Mouse (Mus musculus) heart, postnatal 0 days (tissue): ENCODE measurements at regions not wholly inside any gene's neighbourhood (a gene's known extent, or its start where the extent isn't known, plus 50 kb on each side); places are given as distances from the start of the nearest gene placed in this dataset.

ENCODE experiments used
- ATAC-seq: fragments of 200-750 bp; cut with Nextera tagmentation; 2 replicates; pipeline ENCODE4 v1.8.0; 2017; ENCODE audit warnings: low read depth, moderate number of reproducible peaks, moderate library complexity; ENCODE audit not compliant: insufficient read depth
- DNase-seq: peaks from one replicate; pipeline ENCODE4 v3.0.0-alpha.2; 2016; ENCODE audit warnings: low spot score
- H3K27ac ChIP-seq: fragments of 300-500 bp; sonication (generic); 2 replicates; pipeline ENCODE4 v1.5.1; 2014; ENCODE audit warnings: low read depth, mild to moderate bottlenecking
- H3K27me3 ChIP-seq: fragments of 300-500 bp; sonication (generic); 2 replicates; pipeline ENCODE4 v1.6.1; 2014; ENCODE audit warnings: low read length, mixed read lengths; ENCODE audit not compliant: control insufficient read depth, insufficient read depth
- H3K36me3 ChIP-seq: fragments of 300-500 bp; sonication (generic); replicated peaks from 2 replicates; pipeline ENCODE4 v1.6.1; 2014; ENCODE audit warnings: low read length, mixed read lengths; ENCODE audit not compliant: control insufficient read depth, insufficient read depth
- H3K4me1 ChIP-seq: fragments of 300-500 bp; sonication (generic); 2 replicates; pipeline ENCODE4 v1.6.1; 2014; ENCODE audit warnings: antibody characterized with exemption; ENCODE audit not compliant: control insufficient read depth, insufficient read depth
- H3K4me2 ChIP-seq: fragments of 300-500 bp; sonication (generic); 2 replicates; pipeline ENCODE4 v1.6.1; 2014; ENCODE audit warnings: low read depth, mild to moderate bottlenecking, low read length, moderate library complexity
- H3K4me3 ChIP-seq: fragments of 300-500 bp; sonication (generic); 2 replicates; pipeline ENCODE4 v1.5.1; 2014; ENCODE audit warnings: low read depth, low read length
- H3K9ac ChIP-seq: fragments of 300-500 bp; sonication (generic); replicated peaks from 2 replicates; pipeline ENCODE4 v1.6.1; 2014; ENCODE audit warnings: low read depth, low read length, mixed read lengths
- H3K9me3 ChIP-seq: fragments of 300-500 bp; sonication (generic); replicated peaks from 2 replicates; pipeline ENCODE4 v1.6.1; 2016; ENCODE audit warnings: low read length; ENCODE audit not compliant: control insufficient read depth
- CTCF ChIP-seq: IDR thresholded peaks from 2 replicates; pipeline ENCODE4 v1.5.1; 2016; ENCODE audit warnings: antibody characterized with exemption, control low read depth, low read depth
- EP300 ChIP-seq: IDR thresholded peaks from 2 replicates; pipeline ENCODE4 v1.6.1; 2016; ENCODE audit warnings: antibody characterized with exemption, low read depth
- WGBS: fragments of 180-500 bp; shearing (Covaris S2); extraction: QIAGEN DNeasy Blood & Tissue Kit; methylation state at CpG from one replicate; pipeline ENCODE4 v1.1.7; 2014; 5-methylcytosine and 5-hydroxymethylcytosine counted together

GRCm38 (mm10) chr7:136477135-136477534 lies 417.3 kb upstream of the Mgmt start:
- DNase-seq, result no peak
- Histone ChIP-seq H3K36me3 (no peaks in the 10 kb centered on the region), H3K4me2 (no peak overlapping the region), H3K27ac (no peak overlapping the region), H3K4me3 (no peak overlapping the region), H3K27me3 (0 out of 2 replicates have a peak, but pooled peaks cover 5% of the 10 kb centered on the region), H3K9me3 (no peaks in the 10 kb centered on the region), H3K4me1 (peaks cover 12% of the 10 kb centered on the region; the same call in 1 of the 2 replicates), H3K9ac (no peak overlapping the region)
- 86% methylated on average over 4 of the region's 4 CpGs for WGBS
- ATAC-seq, result no peak
- TF ChIP-seq EP300 (no peak), CTCF (no peak)

DNA sequence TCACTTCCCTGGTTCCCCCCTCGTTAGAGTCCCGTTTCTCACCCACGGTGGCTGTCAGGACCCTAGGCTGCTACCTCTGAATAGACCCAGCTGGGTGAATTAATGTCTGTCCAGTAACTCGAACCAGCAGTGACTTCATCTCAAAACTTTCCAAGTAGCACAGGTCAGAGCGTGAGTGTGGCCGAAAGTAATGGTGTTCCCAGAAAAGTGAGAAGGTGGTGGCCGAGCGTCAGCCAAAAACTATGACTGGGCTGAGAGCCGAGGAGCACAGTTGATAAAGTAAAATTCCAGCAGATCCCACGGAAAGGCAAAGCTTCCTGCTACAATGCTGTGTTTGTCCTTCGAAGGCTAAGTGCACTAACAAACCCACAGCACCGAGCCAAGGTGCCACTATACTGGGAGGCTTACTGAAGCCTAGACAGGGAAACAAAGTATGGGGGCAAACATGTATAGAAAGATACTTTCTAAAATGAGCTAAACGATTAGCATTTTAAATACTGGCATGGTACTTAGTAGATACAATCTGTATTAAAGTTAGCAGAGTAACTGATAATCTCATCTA lies 413.7 kb upstream of the Mgmt start:
- H3K9ac ChIP-seq, result no peak overlapping the region
- DNase-seq (no peak), ATAC-seq (peak; percentile 64)
- H3K4me3 ChIP-seq, result no peak overlapping the region
- H3K4me2 ChIP-seq, result no peak overlapping the region
- no peaks in the 10 kb centered on the region for H3K9me3 ChIP-seq
- 0 out of 2 replicates have a peak overlapping the region, but pooled peaks have one; percentile 11 for H3K27ac ChIP-seq
- H3K36me3 ChIP-seq, result no peaks in the 10 kb centered on the region
- 31% methylated on average over 13 of the region's 13 CpGs for WGBS
- peaks cover 6% of the 10 kb centered on the region; the same call in 1 of the 2 replicates for H3K27me3 ChIP-seq
- peaks cover 12% of the 10 kb centered on the region; the same call in 1 of the 2 replicates for H3K4me1 ChIP-seq
- TF ChIP-seq EP300 (no peak), CTCF (no peak)

DNA sequence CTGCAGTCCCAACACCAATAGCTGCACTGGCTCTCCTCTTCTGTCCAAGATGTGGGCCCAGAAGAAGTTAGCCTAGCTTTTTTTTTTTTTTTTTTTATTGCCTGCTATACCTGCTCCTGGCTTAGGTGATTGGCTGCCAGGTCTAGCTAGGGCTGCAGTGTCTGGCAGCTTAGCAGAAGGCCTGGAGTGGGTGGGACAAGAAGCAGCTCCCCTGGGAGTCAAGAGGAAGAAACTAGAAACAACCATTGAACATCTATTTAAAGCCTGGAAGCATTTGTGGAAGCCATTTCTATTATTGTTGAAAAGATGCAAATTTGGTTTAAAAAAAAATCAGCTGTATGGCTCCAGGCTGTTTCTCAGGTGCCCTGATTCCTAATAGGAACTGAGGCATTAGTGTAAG lies 411.2 kb upstream of the Mgmt start:
- Histone ChIP-seq H3K9me3 (no peaks in the 10 kb centered on the region), H3K4me2 (no peak overlapping the region), H3K27me3 (peaks cover 15% of the 10 kb centered on the region; the same call in 1 of the 2 replicates), H3K9ac (no peak overlapping the region), H3K27ac (no peak overlapping the region), H3K36me3 (no peaks in the 10 kb centered on the region), H3K4me1 (peaks cover 12% of the 10 kb centered on the region; the same call in 1 of the 2 replicates), H3K4me3 (no peak overlapping the region)
- DNase-seq, result no peak
- no peak for ATAC-seq
- TF ChIP-seq EP300 (no peak), CTCF (no peak)

DNA sequence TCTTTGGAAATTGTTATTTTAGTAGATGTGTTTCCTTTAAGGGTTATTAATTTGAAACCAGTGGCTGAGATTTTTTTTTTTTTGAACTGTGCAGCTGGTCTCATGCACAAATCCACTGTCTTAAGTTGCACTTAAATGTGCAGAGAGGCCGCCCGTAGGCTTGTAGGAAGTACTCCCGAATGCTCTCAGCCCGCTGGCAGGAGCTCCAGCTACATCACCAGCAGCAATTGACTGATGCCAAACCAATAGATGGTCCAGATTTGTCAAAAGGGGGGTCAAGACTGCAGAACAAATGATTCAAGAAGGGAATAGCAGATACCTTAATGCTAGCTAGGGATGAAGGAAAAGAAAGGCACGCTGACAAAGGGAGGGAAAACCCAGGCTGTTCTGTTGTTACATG lies 406.9 kb upstream of the Mgmt start:
- no peak overlapping the region for H3K9ac ChIP-seq

DNA sequence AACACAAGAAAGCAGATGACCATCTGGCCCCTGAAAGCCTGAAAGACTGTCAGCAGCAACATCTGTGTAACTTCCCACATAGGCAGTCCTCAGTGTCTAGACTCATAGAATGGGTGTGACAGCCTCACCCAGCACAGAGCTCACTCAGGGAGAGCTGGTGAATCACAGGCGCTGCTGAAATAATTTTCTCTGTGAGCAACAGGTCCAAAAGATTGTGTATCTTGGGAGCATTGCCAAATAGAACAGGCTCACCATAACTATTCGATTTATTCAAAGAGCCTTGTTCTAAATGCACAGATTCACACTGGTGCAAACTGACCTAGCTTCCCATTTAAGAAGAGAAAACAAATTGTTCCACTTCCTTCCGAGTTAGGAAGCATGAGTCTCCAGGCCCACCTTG lies 399.6 kb upstream of the Mgmt start:
- H3K27me3 ChIP-seq, result 0 out of 2 replicates have a peak, but pooled peaks cover under 1% of the 10 kb centered on the region
- H3K9me3 ChIP-seq, result no peaks in the 10 kb centered on the region
- peaks cover 10% of the 10 kb centered on the region for H3K4me1 ChIP-seq
- no peak overlapping the region for H3K4me3 ChIP-seq
- no peaks in the 10 kb centered on the region for H3K36me3 ChIP-seq
- ATAC-seq, result no peak; the same call in 1 of the 2 replicates
- no peak overlapping the region for H3K4me2 ChIP-seq
- H3K27ac ChIP-seq, result no peak overlapping the region
- TF ChIP-seq EP300 (no peak), CTCF (no peak)
- WGBS, result 45% methylated on average over 3 of the region's 3 CpGs
- no peak for DNase-seq
- no peak overlapping the region for H3K9ac ChIP-seq

More for the DNA sequence above, 406.9 kb upstream of the Mgmt start:
- no peak for DNase-seq
- TF ChIP-seq EP300, result no peak
- TF ChIP-seq CTCF, result no peak
- H3K4me2 ChIP-seq, result no peak overlapping the region
- H3K4me1 ChIP-seq, result no peaks in the 10 kb centered on the region
- no peak overlapping the region for H3K4me3 ChIP-seq
- peaks cover 23% of the 10 kb centered on the region; the same call in 1 of the 2 replicates for H3K27me3 ChIP-seq
- WGBS, result 49% methylated on average over 5 of the region's 5 CpGs
- H3K27ac ChIP-seq, result no peak overlapping the region
- no peaks in the 10 kb centered on the region for H3K9me3 ChIP-seq
- no peak for ATAC-seq
- H3K36me3 ChIP-seq, result no peaks in the 10 kb centered on the region
